Mouse (Mus musculus) C2C12 (cell line): ENCODE results near the gene Klre1.

ENCODE experiments used
- CEBPB ChIP-seq: IDR thresholded peaks from one replicate; pipeline ENCODE4 v1.6.1; 2011; ENCODE audit warnings: low read depth, mild to moderate bottlenecking, control low read depth, moderate library complexity
- CTCF ChIP-seq: IDR thresholded peaks from one replicate; pipeline ENCODE4 v1.5.1; 2011; ENCODE audit not compliant: control insufficient read depth, insufficient read depth, insufficient read length
- MAX ChIP-seq: IDR thresholded peaks from one replicate; pipeline ENCODE4 v1.6.1; 2011; ENCODE audit warnings: mild to moderate bottlenecking, control low read depth
- USF1 ChIP-seq: IDR thresholded peaks from one replicate; pipeline ENCODE4 v1.6.1; 2011; ENCODE audit warnings: low read depth, mild to moderate bottlenecking, control low read depth, moderate library complexity

DNA sequence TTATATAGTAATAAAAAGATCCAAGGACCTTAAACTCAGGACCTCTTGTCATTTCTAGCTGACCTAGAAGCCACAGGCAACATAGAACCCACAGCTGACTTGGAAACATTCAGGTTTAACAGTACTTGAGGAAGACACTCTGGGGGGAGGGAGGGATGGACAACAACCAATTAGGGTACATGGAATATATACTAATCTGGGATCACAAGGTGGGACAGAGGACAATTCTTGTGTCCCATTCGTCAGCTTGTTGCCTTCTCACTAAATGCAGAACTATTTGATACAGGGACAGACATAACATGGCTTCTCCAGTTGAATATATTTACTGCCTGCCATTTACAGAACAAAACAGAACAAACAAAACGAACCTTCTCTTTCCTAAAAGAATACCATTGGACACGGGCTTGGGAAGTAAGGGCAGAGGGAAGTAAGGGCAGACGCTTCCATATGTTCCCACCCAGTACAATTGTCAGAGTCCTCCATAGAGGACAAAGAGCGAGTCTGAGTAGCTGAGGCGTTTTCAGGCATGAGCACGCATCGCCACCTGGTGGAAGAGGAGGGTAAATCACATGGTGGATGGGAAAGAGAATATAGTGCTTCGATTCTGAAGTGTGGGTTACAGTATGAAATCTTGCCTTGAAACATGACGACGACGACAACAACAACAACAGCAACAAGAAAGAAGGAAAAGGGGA lies 18.6 kb upstream of the Klre1 start:
- TF ChIP-seq MAX = peak; percentile 88
- TF ChIP-seq CEBPB = no peak
- peak; percentile 70 for TF ChIP-seq CTCF
- peak; percentile 69 for TF ChIP-seq USF1
